Mouse (Mus musculus) ES-Bruce4 (cell line): ENCODE measurements around the gene Adamtsl5. TPM values are rescaled to one million over a fixed set of nuclear protein-coding genes. Genes with fewer than 3 reads are reported as not detected.
A peak's percentile ranks its signal among the peaks of the same experiment; 100 is the strongest.

Experiments used
- H3K27ac ChIP-seq: 2 replicates; pipeline ENCODE4 v1.5.1; 2012; ENCODE audit warnings: low read length, inconsistent platforms; ENCODE audit not compliant: insufficient read depth
- H3K27me3 ChIP-seq: 2 replicates; pipeline ENCODE4 v1.6.1; 2012; ENCODE audit warnings: mild to moderate bottlenecking, low read length, inconsistent platforms; ENCODE audit not compliant: control insufficient read depth, poor library complexity, insufficient read depth, severe bottlenecking
- H3K36me3 ChIP-seq: 2 replicates; pipeline ENCODE4 v1.6.1; 2012; ENCODE audit warnings: inconsistent platforms, mild to moderate bottlenecking, low read length, moderate library complexity; ENCODE audit not compliant: control insufficient read depth, poor library complexity, insufficient read depth, severe bottlenecking
- H3K4me1 ChIP-seq: one replicate; pipeline ENCODE4 v1.8.1; 2011; ENCODE audit warnings: low read length; ENCODE audit not compliant: control insufficient read depth, insufficient read depth
- H3K4me3 ChIP-seq: 2 replicates; pipeline ENCODE4 v1.5.1; 2011; ENCODE audit warnings: low read depth, mild to moderate bottlenecking, low read length
- H3K9ac ChIP-seq: 2 replicates; pipeline ENCODE4 v1.6.1; 2012; ENCODE audit warnings: low read depth, mild to moderate bottlenecking, inconsistent platforms; ENCODE audit not compliant: poor library complexity, severe bottlenecking
- H3K9me3 ChIP-seq: replicated peaks from 2 replicates; pipeline ENCODE4 v1.6.1; 2012; ENCODE audit warnings: mild to moderate bottlenecking, low read length, inconsistent platforms; ENCODE audit not compliant: control insufficient read depth, poor library complexity, insufficient read depth, severe bottlenecking
- CTCF ChIP-seq: IDR thresholded peaks from one replicate; pipeline ENCODE4 v1.8.1; 2011; ENCODE audit warnings: low read depth, low read length
- EP300 ChIP-seq: IDR thresholded peaks from 2 replicates; pipeline ENCODE4 v1.6.1; 2011; ENCODE audit warnings: low read depth, low read length; ENCODE audit not compliant: insufficient read depth
- POLR2A ChIP-seq: IDR thresholded peaks from one replicate; pipeline ENCODE4 v1.8.1; 2011; ENCODE audit warnings: low read length; ENCODE audit not compliant: insufficient read depth
- polyA plus RNA-seq: library from polyadenylated mRNA; stranded (reverse); fragments of >200 nt; gene quantifications from 2 replicates; pipeline ENCODE4 v1.2.4, GENCODE M21; 2011; ENCODE audit warnings: low read depth; ENCODE audit not compliant: missing spikeins, insufficient read depth, insufficient read length

The Adamtsl5 gene
- polyA plus RNA-seq, 1 experiment = 3.8 TPM

GRCm38 (mm10) chr10:80294311-80294710 lies 53.9 kb downstream of the Adamtsl5 start:
- Histone ChIP-seq H3K9ac (no peak overlapping the region), H3K4me3 (peak overlapping the region; percentile 83), H3K27ac (peak overlapping the region; percentile 48; the same call in 1 of the 2 replicates), H3K4me1 (peaks cover 3% of the 10 kb centered on the region), H3K36me3 (peaks cover 25% of the 10 kb centered on the region), H3K27me3 (no peaks in the 10 kb centered on the region), H3K9me3 (no peaks in the 10 kb centered on the region)
- TF ChIP-seq EP300 (no peak), POLR2A (no peak), CTCF (no peak)

- no peak for TF ChIP-seq CTCF
- TF ChIP-seq POLR2A = no peak
- TF ChIP-seq EP300 = no peak
- Histone ChIP-seq H3K4me1 (peaks cover 3% of the 10 kb centered on the region), H3K9ac (peak overlapping the region; percentile 84), H3K27me3 (no peaks in the 10 kb centered on the region), H3K4me3 (peak overlapping the region; percentile 83), H3K27ac (peak overlapping the region; percentile 35), H3K36me3 (peaks cover 25% of the 10 kb centered on the region), H3K9me3 (no peaks in the 10 kb centered on the region)
These were observed 54.9 kb downstream of the Adamtsl5 start for GRCm38 (mm10) chr10:80293325-80293724.

- Histone ChIP-seq H3K4me1 (peaks cover 1% of the 10 kb centered on the region), H3K9me3 (no peaks in the 10 kb centered on the region)
- TF ChIP-seq EP300 (0 out of 2 replicates have a peak, but pooled peaks have one; percentile 8), CTCF (peak; percentile 60), POLR2A (peak; percentile 86)
These were observed 55.7 kb downstream of the Adamtsl5 start, which contains the start of gene Rps15 for GRCm38 (mm10) chr10:80292251-80293146. Rps15 (plus strand) TSS chr10:80292453.

More at GRCm38 (mm10) chr10:80292251-80293146, 55.7 kb downstream of the Adamtsl5 start, which contains the start of gene Rps15:
- Histone ChIP-seq H3K9ac (peak within 1 kb of the TSS; percentile 84), H3K27ac (peak within 1 kb of the TSS; percentile 35), H3K4me3 (peak within 1 kb of the TSS; percentile 83), H3K27me3 (no peaks in the 10 kb centered on the region), H3K36me3 (peaks cover 27% of the 10 kb centered on the region)

Other genes with a start within 250 kb of the Adamtsl5 start
- 36.1 and 37.3 TPM in 2 replicates for gene Sbno2, start 242.8 kb downstream of the Adamtsl5 start, polyA plus RNA-seq
- 70.3 and 91.6 TPM in 2 replicates for gene Stk11, start 232.6 kb downstream of the Adamtsl5 start, polyA plus RNA-seq
- 242 and 255 TPM in 2 replicates for gene Atp5d, start 209.8 kb downstream of the Adamtsl5 start, polyA plus RNA-seq
- 29.8 and 33.4 TPM in 2 replicates for gene Cbarp, start 207.6 kb downstream of the Adamtsl5 start, polyA plus RNA-seq
- 67.4 and 73.2 TPM in 2 replicates for gene Midn, start 200.1 kb downstream of the Adamtsl5 start, polyA plus RNA-seq
- gene Cirbp, start 182.4 kb downstream of the Adamtsl5 start, polyA plus RNA-seq = 51.9 and 58.2 TPM in 2 replicates
- 7.6 and 7.7 TPM in 2 replicates for gene 1600002K03Rik, start 175.5 kb downstream of the Adamtsl5 start, polyA plus RNA-seq
- 7.2 and 11.2 TPM in 2 replicates for gene Efna2, start 168.9 kb downstream of the Adamtsl5 start, polyA plus RNA-seq
- 35.7 and 36.5 TPM in 2 replicates for gene Mum1, start 122.0 kb downstream of the Adamtsl5 start, polyA plus RNA-seq
- 63.9 and 72.8 TPM in 2 replicates for gene Ndufs7, start 99.3 kb downstream of the Adamtsl5 start, polyA plus RNA-seq
- 0.68 and 0.82 TPM in 2 replicates for gene Gamt, start 87.4 kb downstream of the Adamtsl5 start, polyA plus RNA-seq
- 175 and 192 TPM in 2 replicates for gene Dazap1, start 86.9 kb downstream of the Adamtsl5 start, polyA plus RNA-seq
- 2,641 and 2,952 TPM in 2 replicates for gene Rps15, start 56.0 kb downstream of the Adamtsl5 start, polyA plus RNA-seq
- gene Apc2, start 52.4 kb downstream of the Adamtsl5 start, polyA plus RNA-seq = 3.2 and 3.8 TPM in 2 replicates
- 11.6 and 13.2 TPM in 2 replicates for gene 2310011J03Rik, start 27.9 kb downstream of the Adamtsl5 start, polyA plus RNA-seq
- gene Pcsk4, start 18.9 kb downstream of the Adamtsl5 start, polyA plus RNA-seq = 2.8 and 3.1 TPM in 2 replicates
- gene Reep6, start 18.5 kb downstream of the Adamtsl5 start, polyA plus RNA-seq = 17.3 and 17.6 TPM in 2 replicates
- gene Plk5, start 8.0 kb upstream of the Adamtsl5 start, polyA plus RNA-seq = 11.1 and 12.6 TPM in 2 replicates
- 25.0 and 28.0 TPM in 2 replicates for gene Mex3d, start 39.2 kb upstream of the Adamtsl5 start, polyA plus RNA-seq
- gene Mbd3, start 51.1 kb upstream of the Adamtsl5 start, polyA plus RNA-seq = 81.3 and 84.8 TPM in 2 replicates
- 199 and 223 TPM in 2 replicates for gene Uqcr11, start 58.4 kb upstream of the Adamtsl5 start, polyA plus RNA-seq
- 78.0 and 78.2 TPM in 2 replicates for gene Tcf3, start 85.2 kb upstream of the Adamtsl5 start, polyA plus RNA-seq
- not detected in 2 replicates for gene Onecut3, start 146.4 kb upstream of the Adamtsl5 start, polyA plus RNA-seq
- 1.2 and 1.6 TPM in 2 replicates for gene Atp8b3, start 190.7 kb upstream of the Adamtsl5 start, polyA plus RNA-seq
- gene Rexo1, start 213.1 kb upstream of the Adamtsl5 start, polyA plus RNA-seq = 29.5 and 32.8 TPM in 2 replicates
- 24.9 TPM in 2 replicates for gene Klf16, start 228.9 kb upstream of the Adamtsl5 start, polyA plus RNA-seq
- 35.8 and 49.5 TPM in 2 replicates for gene Abhd17a, start 241.9 kb upstream of the Adamtsl5 start, polyA plus RNA-seq